Mouse (Mus musculus): ENCODE results near the gene Gab1. TPM values are rescaled to one million over a fixed set of nuclear protein-coding genes. Genes with fewer than 3 reads are reported as not detected.

Gab1 gene
- polyA plus RNA-seq (2017; shearing (Covaris generic)), result under 1 TPM in 1 of 2 experiments, not detected in 1; 0.26 TPM

DNA sequence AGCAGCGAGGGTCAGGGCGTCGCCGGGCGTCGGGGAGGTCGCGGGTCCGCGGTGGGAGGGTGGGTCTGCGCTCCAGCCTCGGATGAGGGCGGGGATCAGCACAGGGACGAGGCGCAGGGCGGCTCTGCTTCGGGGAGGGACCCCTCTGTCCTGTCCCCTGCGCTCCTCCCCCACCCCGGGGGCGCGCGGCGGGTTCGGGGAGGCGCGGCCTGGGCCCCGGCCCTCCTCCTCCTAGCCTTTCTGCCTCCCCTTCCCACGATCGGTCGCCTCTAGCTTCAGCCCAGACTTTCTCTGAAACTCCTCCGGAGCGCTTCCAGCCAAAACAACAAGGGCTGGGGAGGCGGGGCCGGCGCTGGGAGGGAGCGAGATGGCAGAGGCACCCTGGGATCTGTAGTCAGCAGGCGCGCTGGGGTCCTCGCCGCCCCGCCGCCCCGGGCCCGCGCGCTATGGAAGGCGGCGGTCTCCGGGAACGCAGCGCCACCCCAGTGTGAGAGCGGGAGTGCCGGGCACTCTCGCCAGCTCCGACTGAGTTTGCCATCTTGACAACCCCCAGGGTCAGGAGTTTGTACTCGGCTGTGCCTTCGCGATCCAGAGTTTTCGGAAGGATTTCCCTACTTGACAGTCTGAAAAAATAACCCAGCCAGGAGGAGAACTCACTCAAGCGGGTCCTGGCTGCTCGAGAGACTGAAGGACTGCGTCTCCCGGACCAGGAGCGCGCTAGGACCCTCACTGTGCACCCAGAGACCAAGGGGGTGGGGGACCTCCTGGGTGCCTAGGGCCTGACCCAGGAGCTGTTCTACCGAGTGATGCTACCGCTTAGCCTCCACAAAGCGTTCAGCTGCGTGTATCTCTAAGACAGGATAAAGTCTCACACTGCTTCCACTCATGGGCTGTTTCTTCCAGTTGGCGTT is at the start of gene Gab1:
TSS of gene Gab1 (minus strand) at position 324 of the 911 bp plus-strand sequence.

DNA sequence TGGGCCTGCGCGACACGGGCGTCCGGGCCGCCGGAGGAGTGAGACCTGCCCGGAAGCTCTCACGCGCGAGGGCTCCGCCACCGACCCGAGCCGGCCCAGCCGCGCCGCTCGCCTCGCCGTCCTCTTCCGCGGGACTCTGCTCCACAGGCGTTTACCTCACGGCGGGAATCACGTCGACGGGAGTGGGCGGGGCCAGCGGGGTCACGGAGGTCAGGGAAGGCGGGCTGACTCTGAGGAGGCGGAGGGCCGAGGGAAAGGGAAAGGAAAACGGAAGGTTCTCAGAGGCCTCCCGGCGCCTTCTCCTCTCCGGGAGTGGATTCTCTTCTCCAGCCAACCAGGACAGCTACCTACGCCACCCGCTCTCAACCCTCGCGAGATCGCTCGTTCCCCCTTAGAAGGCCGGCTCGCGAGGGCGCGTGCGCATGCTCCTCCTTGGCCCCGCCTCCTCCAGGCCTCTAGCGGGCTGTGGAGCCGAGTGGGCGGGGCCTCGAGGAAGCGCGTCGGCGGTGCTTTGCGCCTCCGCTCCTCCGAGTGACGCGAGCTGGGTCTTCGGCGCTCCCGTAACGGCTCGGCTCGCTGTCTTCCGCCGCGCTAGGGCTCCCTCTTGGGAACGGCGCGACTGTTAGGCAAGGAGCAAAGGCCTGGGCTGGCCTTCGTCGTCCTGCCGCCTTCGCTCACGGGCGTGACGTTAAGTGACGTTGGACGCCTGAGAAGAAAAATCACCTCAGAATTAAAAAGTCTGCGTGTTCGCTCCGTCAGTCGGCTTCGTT is 141.0 kb downstream of the Gab1 start, which contains the start of gene Smarca5:
TSS of gene Smarca5 (minus strand) at position 343 of the 770 bp plus-strand sequence.

Other genes starting within 250 kb of the Gab1 start
- 100 to 1,000 TPM; 121 to 122 TPM for gene Smarca5, start 141.0 kb downstream of the Gab1 start, polyA plus RNA-seq (2017; shearing (Covaris generic))
- 10 to 100 TPM; 52.9 to 54.5 TPM for gene Usp38, start 134.4 kb upstream of the Gab1 start, polyA plus RNA-seq (2017; shearing (Covaris generic))

Measured in activated CD4-positive, CD25-positive, alpha-beta regulatory T cell (primary cell).